Comparison of ENCODE assay signal across 8 mouse cellular contexts in the genomic region with DNA sequence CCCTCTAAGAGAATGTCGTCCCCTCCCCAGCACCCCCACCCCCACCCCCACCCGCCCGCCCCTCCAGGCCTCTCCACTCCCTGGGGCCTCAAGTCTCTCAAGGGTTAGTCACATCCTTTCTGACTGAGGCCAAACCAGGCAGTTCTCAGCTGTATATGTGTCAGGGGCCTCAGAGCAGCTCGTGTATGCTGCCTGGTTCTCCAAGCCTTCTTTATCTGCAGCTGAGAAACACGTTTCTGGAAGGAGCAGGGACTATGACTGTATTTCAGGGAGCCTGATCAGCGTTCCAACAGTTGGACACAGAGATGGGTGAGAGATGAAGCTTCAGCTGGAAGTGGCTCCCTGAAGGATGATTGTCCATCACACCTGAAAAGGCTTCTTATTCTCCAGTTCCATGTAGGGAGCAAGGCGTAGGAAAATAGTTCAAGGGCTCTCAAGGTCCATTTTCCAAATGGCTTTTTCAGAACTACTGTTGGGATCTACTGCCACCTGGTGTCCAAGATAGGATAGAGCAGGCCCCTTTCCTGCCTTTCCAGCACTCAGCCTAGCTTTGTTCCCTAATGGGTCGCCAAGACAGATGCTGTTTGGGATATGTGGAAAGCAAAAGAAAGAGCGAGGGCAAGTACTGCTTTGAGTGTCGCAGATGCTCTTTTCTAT. TPM values are rescaled to one million over a fixed set of nuclear protein-coding genes. Genes with fewer than 3 reads are reported as not detected.
DNase-seq lines count a peak whose midpoint lies in the region; ATAC-seq and TF ChIP-seq lines count a peak whose summit lies in the region.

No protein-coding gene starts in this region.

- peak; percentile 85 for TF ChIP-seq CTCF in midbrain, postnatal 0 days (IDR thresholded peaks at IDR 0.05)

- 0 out of 2 replicates have a peak overlapping the region, but pooled peaks have one; percentile 14 for H3K4me2 ChIP-seq in limb, embryonic 13.5 days (replicated peaks)
- H3K4me2 ChIP-seq in midbrain, postnatal 0 days (ENCODE audit: low read depth, low read length, poor library complexity, severe bottlenecking), result no peak overlapping the region

- H3K4me1 ChIP-seq in limb, embryonic 13.5 days, result no peaks in the 10 kb centered on the region
- no peaks in the 10 kb centered on the region for H3K4me1 ChIP-seq in midbrain, postnatal 0 days (ENCODE audit: insufficient read depth, low read length)

- 15% methylated on average over 8 of the region's 10 CpGs for WGBS in limb, embryonic 13.5 days
- WGBS in midbrain, postnatal 0 days, result 23% methylated on average over 10 of the region's 10 CpGs

- H3K9me3 ChIP-seq in limb, embryonic 13.5 days, result no peaks in the 10 kb centered on the region
- no peaks in the 10 kb centered on the region for H3K9me3 ChIP-seq in midbrain, postnatal 0 days (ENCODE audit: low read length)

- DNase-seq in ovary, postnatal 10 days (ENCODE audit: low spot score), result peak; percentile 17
- no peak for DNase-seq in ovary, adult 18-20 months (ENCODE audit: low spot score)
- peak; percentile 58 for DNase-seq in embryo, embryonic 9.5 days (ENCODE audit: extremely low spot score)
- DNase-seq in heart, adult 11 months, result peak; percentile 88
- peak; percentile 43 to 66 for DNase-seq in kidney, adult 8-10 months
- DNase-seq in midbrain, postnatal 0 days (ENCODE audit: low spot score), result peak; percentile 75
- DNase-seq in spleen, postnatal 4 days (ENCODE audit: low spot score in 2 of 2), result peak; percentile 47 to 70

- no peaks in the 10 kb centered on the region for H3K36me3 ChIP-seq in limb, embryonic 13.5 days
- H3K36me3 ChIP-seq in midbrain, postnatal 0 days (ENCODE audit: insufficient read depth, low read length), result no peaks in the 10 kb centered on the region

- no peak for ATAC-seq in limb, embryonic 13.5 days (ENCODE audit: low FRiP score, low read depth)
- no peak for ATAC-seq in midbrain, postnatal 0 days (ENCODE audit: low FRiP score)

- H3K27ac ChIP-seq in limb, embryonic 13.5 days, result peak overlapping the region; percentile 33; the same call in 1 of the 2 replicates
- peak overlapping the region; percentile 47; the same call in 1 of the 2 replicates for H3K27ac ChIP-seq in midbrain, postnatal 0 days (ENCODE audit: low read depth, low read length)

- H3K9ac ChIP-seq in limb, embryonic 13.5 days, result no peak overlapping the region
- H3K9ac ChIP-seq in midbrain, postnatal 0 days (replicated peaks; ENCODE audit: low read length, poor library complexity, severe bottlenecking), result no peak overlapping the region

- H3K27me3 ChIP-seq in limb, embryonic 13.5 days, result peaks cover 11% of the 10 kb centered on the region; the same call in 1 of the 2 replicates
- no peaks in the 10 kb centered on the region for H3K27me3 ChIP-seq in midbrain, postnatal 0 days (ENCODE audit: insufficient read depth, low read length)

- H3K4me3 ChIP-seq in limb, embryonic 13.5 days, result no peak overlapping the region
- H3K4me3 ChIP-seq in midbrain, postnatal 0 days (ENCODE audit: low read depth, low read length), result no peak overlapping the region

RNA-seq across cellular contexts. Expression of a gene that starts 30.5 kb away (rescaled TPM):
- polyA plus RNA-seq in limb, embryonic 13.5 days (2015; fragmentation: Nextera tagmentation; extraction: Ambion mirVana), result 17.8 and 19.9 TPM in 2 replicates
- 188 and 189 TPM in 2 replicates for total RNA-seq in midbrain, postnatal 0 days (2014; rRNA removed)
- 82.3 and 84.6 TPM in 2 replicates for polyA plus RNA-seq in midbrain, postnatal 0 days (2015; fragmentation: Nextera tagmentation; extraction: Ambion mirVana)

RNA-seq across cellular contexts. Expression of a gene that starts 46.7 kb away (rescaled TPM):
- 0.28 TPM in 1 of 2 replicates, not detected in the other for polyA plus RNA-seq in limb, embryonic 13.5 days (2015; fragmentation: Nextera tagmentation; extraction: Ambion mirVana)
- 1.5 and 2.1 TPM in 2 replicates for total RNA-seq in midbrain, postnatal 0 days (2014; rRNA removed)
- polyA plus RNA-seq in midbrain, postnatal 0 days (2015; fragmentation: Nextera tagmentation; extraction: Ambion mirVana), result 1.7 and 2.4 TPM in 2 replicates

RNA-seq across cellular contexts. Expression of a gene that starts 55.7 kb away (rescaled TPM):
- polyA plus RNA-seq in limb, embryonic 13.5 days (2015; fragmentation: Nextera tagmentation; extraction: Ambion mirVana), result 43.1 and 43.7 TPM in 2 replicates
- 37.2 and 39.5 TPM in 2 replicates for total RNA-seq in midbrain, postnatal 0 days (2014; rRNA removed)
- polyA plus RNA-seq in midbrain, postnatal 0 days (2015; fragmentation: Nextera tagmentation; extraction: Ambion mirVana), result 16.1 and 18.2 TPM in 2 replicates
